Mouse (Mus musculus): Measurements from ENCODE around the gene Zc3h18. TPM values are rescaled to one million over a fixed set of nuclear protein-coding genes. Genes with fewer than 3 reads are reported as not detected.

Zc3h18 gene
- polyA plus RNA-seq, 1 experiment, result 44.5 TPM

DNA sequence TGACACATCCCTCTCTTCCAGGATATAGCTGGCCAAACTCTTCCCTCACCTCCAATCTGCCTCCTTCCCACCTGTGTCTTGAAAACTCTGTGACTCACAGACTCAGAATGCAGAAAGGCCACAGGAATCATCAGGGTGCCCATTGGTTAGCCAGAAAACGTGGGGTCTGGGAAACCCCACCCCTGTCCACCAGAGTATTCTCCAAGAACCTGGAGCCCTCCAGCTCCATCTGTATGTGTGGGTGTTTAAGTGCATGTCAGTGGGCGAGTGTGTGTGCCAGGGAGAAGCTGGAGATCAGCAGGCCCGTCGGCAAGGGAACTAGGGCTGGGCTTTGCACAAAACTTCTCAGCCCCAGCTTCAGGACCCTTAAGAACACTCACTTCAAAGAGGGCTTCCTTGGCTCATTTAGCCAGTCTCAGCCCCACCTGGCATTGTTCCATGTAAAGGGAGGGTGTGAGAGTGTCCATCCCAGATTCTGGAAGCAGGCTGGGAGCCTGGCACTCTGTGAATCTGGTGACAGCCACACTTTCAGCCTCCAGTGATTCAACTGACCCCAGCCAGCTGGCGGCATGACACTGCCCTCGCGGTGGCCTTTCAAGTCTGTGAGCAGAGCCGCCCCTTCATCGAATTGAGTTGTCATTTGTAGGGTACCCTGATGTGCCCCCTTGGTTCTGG, 43.6 kb downstream of the Zc3h18 start:
- Histone ChIP-seq H3K4me3 (ENCODE audit: insufficient read depth, low read length) (no peak overlapping the region), H3K27ac (ENCODE audit: insufficient read depth, low read length) (no peak overlapping the region), H3K4me1 (ENCODE audit: control insufficient read depth, insufficient read depth, low read length) (peaks cover 7% of the 10 kb centered on the region; the same call in 1 of the 2 replicates)
- TF ChIP-seq POLR2A (IDR thresholded peaks at IDR 0.05; ENCODE audit: low read depth, low read length) (no peak), CTCF (IDR thresholded peaks at IDR 0.05; ENCODE audit: borderline replicate concordance, insufficient read depth, low read length) (no peak)

DNA sequence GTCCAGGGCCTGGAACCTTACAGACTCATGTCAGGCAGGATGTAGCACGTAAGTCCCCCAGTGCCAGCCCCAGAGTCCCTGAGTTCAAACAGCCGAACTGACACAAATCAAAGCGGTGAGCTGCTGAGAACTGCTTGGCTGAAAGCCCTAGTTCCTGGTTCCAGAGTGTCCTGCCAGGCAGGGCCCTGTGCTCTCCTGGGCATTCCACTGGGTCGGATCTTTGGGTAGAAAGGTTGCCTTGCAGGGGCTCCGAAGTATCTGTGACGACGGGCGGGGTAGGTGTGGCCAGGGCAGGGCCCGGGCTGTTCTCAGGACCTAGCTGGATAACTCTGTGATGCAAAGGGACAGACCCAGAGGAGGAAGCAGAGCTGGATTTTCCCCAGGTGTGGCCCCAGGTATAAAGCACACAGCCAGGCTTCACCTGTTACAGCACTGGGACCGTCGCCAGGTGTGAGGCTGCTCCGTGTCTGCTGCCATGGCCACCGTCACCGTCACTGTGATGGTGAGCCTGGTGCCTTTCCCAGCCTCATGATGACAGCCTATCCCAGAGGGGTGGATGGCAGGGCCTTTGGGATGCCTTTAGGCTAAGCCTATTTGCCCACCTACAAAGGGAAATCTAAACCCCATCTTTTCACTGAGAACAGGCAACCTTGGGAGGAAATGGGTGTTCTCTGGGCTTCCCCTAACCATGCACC, 45.1 kb downstream of the Zc3h18 start, which contains the start of gene Il17c:
Gene Il17c (plus strand): TSS at position 645 of the 695 bp plus-strand sequence.
- TF ChIP-seq CTCF (IDR thresholded peaks at IDR 0.05; ENCODE audit: borderline replicate concordance, insufficient read depth, low read length) (no peak), POLR2A (IDR thresholded peaks at IDR 0.05; ENCODE audit: low read depth, low read length) (no peak)
- no peak within 1 kb of the TSS for H3K27ac ChIP-seq (ENCODE audit: insufficient read depth, low read length)
- no peak within 1 kb of the TSS for H3K4me3 ChIP-seq (ENCODE audit: insufficient read depth, low read length)
- peaks cover 7% of the 10 kb centered on the region; the same call in 1 of the 2 replicates for H3K4me1 ChIP-seq (ENCODE audit: control insufficient read depth, insufficient read depth, low read length)

DNA sequence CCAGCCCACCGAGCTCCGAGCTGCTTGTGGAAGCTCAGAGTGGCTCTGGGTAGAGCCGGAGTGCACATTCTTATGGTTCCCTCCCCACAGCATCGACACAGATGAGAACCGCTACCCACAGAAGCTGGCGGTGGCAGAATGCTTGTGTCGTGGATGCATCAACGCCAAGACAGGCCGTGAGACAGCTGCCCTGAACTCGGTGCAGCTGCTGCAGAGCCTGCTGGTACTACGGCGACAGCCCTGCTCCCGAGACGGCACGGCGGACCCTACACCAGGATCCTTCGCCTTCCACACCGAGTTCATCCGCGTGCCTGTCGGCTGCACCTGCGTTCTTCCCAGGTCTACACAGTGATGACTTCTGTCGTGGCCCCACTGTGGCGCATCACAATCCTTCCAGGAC, 46.8 kb downstream of the Zc3h18 start:
- H3K4me3 ChIP-seq (ENCODE audit: insufficient read depth, low read length), result no peak overlapping the region
- H3K27ac ChIP-seq (ENCODE audit: insufficient read depth, low read length), result no peak overlapping the region
- H3K4me1 ChIP-seq (ENCODE audit: control insufficient read depth, insufficient read depth, low read length), result peaks cover 7% of the 10 kb centered on the region; the same call in 1 of the 2 replicates
- TF ChIP-seq CTCF (IDR thresholded peaks at IDR 0.05; ENCODE audit: borderline replicate concordance, insufficient read depth, low read length), result no peak
- no peak for TF ChIP-seq POLR2A (IDR thresholded peaks at IDR 0.05; ENCODE audit: low read depth, low read length)

DNA sequence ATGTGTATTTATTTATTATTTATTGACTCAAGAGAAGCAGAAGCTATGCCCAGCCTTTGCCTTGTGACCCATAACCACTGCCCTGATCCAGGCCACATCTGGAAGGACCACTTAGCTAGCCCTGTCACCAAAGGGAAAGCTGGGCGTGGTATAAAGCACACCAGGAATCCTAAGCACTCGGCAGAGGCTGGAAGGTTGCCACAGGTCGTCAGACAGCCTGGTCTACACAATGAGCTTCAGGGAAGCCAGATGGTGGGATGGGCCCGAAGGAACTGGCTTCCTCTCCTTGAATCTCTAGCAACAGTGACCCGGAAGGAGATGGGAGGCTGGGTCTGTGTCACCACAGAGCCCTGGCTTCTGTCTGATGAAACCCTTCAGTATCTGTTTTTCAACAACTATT, 47.2 kb downstream of the Zc3h18 start:
- Histone ChIP-seq H3K4me3 (ENCODE audit: insufficient read depth, low read length) (no peak overlapping the region), H3K4me1 (ENCODE audit: control insufficient read depth, insufficient read depth, low read length) (peaks cover 7% of the 10 kb centered on the region; the same call in 1 of the 2 replicates), H3K27ac (ENCODE audit: insufficient read depth, low read length) (no peak overlapping the region)
- TF ChIP-seq CTCF (IDR thresholded peaks at IDR 0.05; ENCODE audit: borderline replicate concordance, insufficient read depth, low read length) (no peak), POLR2A (IDR thresholded peaks at IDR 0.05; ENCODE audit: low read depth, low read length) (no peak)

GRCm38 (mm10) chr8:122426145-122426544, 49.7 kb downstream of the Zc3h18 start:
- no peak overlapping the region for H3K27ac ChIP-seq (ENCODE audit: insufficient read depth, low read length)
- H3K4me1 ChIP-seq (ENCODE audit: control insufficient read depth, insufficient read depth, low read length), result 0 out of 2 replicates have a peak, but pooled peaks cover 4% of the 10 kb centered on the region
- no peak overlapping the region for H3K4me3 ChIP-seq (ENCODE audit: insufficient read depth, low read length)
- TF ChIP-seq CTCF (IDR thresholded peaks at IDR 0.05; ENCODE audit: borderline replicate concordance, insufficient read depth, low read length) (no peak), POLR2A (IDR thresholded peaks at IDR 0.05; ENCODE audit: low read depth, low read length) (no peak)

DNA sequence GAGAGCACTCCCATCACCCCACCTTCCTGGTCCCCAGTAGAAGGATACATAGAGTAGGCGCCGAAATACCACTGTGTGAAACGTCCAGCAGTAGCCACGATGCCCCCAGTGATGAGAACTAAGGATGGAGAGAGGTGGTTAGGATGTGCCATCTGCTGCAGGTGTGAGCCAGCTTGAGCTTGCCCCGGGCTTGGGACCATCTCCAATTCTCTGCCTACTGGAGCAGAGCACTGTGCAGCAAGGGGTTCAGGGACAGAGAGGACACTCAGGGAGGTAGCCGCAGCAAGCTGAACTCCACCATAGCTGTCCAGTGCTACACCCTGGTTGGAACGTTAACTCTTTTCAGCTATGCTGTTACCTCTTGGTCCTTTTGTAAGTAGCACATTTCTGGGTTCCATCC, 51.2 kb downstream of the Zc3h18 start:
- TF ChIP-seq CTCF (IDR thresholded peaks at IDR 0.05; ENCODE audit: borderline replicate concordance, insufficient read depth, low read length), result no peak
- no peak for TF ChIP-seq POLR2A (IDR thresholded peaks at IDR 0.05; ENCODE audit: low read depth, low read length)
- no peak overlapping the region for H3K27ac ChIP-seq (ENCODE audit: insufficient read depth, low read length)
- 0 out of 2 replicates have a peak, but pooled peaks cover 4% of the 10 kb centered on the region for H3K4me1 ChIP-seq (ENCODE audit: control insufficient read depth, insufficient read depth, low read length)
- H3K4me3 ChIP-seq (ENCODE audit: insufficient read depth, low read length), result no peak overlapping the region

- no peak overlapping the region for H3K27ac ChIP-seq (ENCODE audit: insufficient read depth, low read length)
- 0 out of 2 replicates have a peak, but pooled peaks cover 4% of the 10 kb centered on the region for H3K4me1 ChIP-seq (ENCODE audit: control insufficient read depth, insufficient read depth, low read length)
- TF ChIP-seq CTCF (IDR thresholded peaks at IDR 0.05; ENCODE audit: borderline replicate concordance, insufficient read depth, low read length), result no peak
- no peak for TF ChIP-seq POLR2A (IDR thresholded peaks at IDR 0.05; ENCODE audit: low read depth, low read length)
- H3K4me3 ChIP-seq (ENCODE audit: insufficient read depth, low read length), result no peak overlapping the region
These were observed 51.8 kb downstream of the Zc3h18 start for GRCm38 (mm10) chr8:122428163-122428562.

DNA sequence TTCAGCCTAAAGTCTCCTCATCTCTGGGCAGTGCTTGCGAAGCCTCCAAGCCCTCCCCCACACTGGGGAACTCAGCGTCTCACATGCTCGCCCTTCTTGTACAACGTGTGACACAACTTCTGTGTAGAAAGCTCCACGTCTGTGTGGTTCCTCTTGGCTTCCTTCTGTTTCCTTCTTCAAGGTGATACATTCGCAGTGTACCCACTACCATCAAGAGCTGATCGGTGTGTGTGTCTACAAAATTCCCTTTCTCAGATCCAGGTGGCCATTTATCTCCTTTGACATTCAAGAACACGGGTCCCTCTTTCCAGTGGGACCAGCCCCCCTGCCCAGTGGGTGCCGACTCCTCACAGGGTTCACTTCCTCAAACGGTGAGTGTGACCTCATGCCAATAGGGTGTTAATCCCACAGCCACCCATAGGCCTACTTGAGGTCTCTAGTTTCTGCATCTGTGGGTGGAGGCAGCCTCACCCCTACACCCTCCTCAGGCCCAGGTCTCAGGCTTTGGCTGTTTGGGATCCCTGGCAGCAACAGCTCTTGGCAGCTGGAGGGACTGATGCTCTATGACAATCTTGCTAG, 53.7 kb downstream of the Zc3h18 start:
- no peak for TF ChIP-seq CTCF (IDR thresholded peaks at IDR 0.05; ENCODE audit: borderline replicate concordance, insufficient read depth, low read length)
- TF ChIP-seq POLR2A (IDR thresholded peaks at IDR 0.05; ENCODE audit: low read depth, low read length), result no peak

GRCm38 (mm10) chr8:122430646-122431045, 54.2 kb downstream of the Zc3h18 start:
- no peak for TF ChIP-seq POLR2A (IDR thresholded peaks at IDR 0.05; ENCODE audit: low read depth, low read length)
- no peak for TF ChIP-seq CTCF (IDR thresholded peaks at IDR 0.05; ENCODE audit: borderline replicate concordance, insufficient read depth, low read length)
- Histone ChIP-seq H3K4me1 (ENCODE audit: control insufficient read depth, insufficient read depth, low read length) (no peaks in the 10 kb centered on the region), H3K4me3 (ENCODE audit: insufficient read depth, low read length) (no peak overlapping the region), H3K27ac (ENCODE audit: insufficient read depth, low read length) (no peak overlapping the region)

More for the DNA sequence above, 53.7 kb downstream of the Zc3h18 start:
- Histone ChIP-seq H3K4me3 (ENCODE audit: insufficient read depth, low read length) (no peak overlapping the region), H3K4me1 (ENCODE audit: control insufficient read depth, insufficient read depth, low read length) (no peaks in the 10 kb centered on the region), H3K27ac (ENCODE audit: insufficient read depth, low read length) (no peak overlapping the region)
